Mouse (Mus musculus): ENCODE measurements around the gene Rassf1.

DNA sequence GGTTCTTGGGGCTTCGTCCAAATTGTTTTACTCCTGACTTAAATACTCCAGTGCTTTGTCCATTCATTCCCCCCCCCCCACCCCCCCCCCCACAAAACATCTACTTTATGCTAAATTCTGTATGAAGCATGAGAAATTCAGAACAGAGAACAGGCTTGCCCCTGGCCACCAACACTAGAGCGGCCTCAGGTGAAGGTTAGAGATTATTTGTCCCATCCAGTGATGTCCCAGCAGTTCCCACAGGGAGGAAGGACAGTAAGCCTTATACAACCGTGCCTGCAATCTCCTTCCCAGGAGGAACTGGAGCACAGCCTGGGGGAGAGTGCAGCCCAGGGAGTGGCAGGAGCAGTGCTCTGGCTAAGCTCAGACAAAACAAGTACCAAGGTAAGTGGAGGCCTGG is 27.2 kb downstream of the Rassf1 start, which contains the start of gene Naa80:
- TF ChIP-seq CTCF (IDR thresholded peaks at IDR 0.05; ENCODE audit: low read depth) (no peak), EP300 (optimal IDR thresholded peaks at IDR 0.05) (no peak)
